Mouse (Mus musculus): ENCODE measurements at regions not wholly inside any gene's neighbourhood (a gene's known extent, or its start where the extent isn't known, plus 50 kb on each side); places are given as distances from the start of the nearest gene placed in this dataset.
A peak's percentile ranks its signal among the peaks of the same experiment; 100 is the strongest.

GRCm38 (mm10) chr14:104038628-104039325 is 194.6 kb upstream of the Ednrb start:
- Histone ChIP-seq H3K9ac (no peak overlapping the region), H3K4me1 (no peaks in the 10 kb centered on the region), H3K9me3 (no peaks in the 10 kb centered on the region), H3K27ac (no peak overlapping the region), H3K36me3 (no peaks in the 10 kb centered on the region), H3K4me3 (no peak overlapping the region), H3K27me3 (0 out of 2 replicates have a peak, but pooled peaks cover 3% of the 10 kb centered on the region), H3K4me2 (peak overlapping the region; percentile 32; the same call in 1 of the 2 replicates)
- WGBS: 7% methylated on average over 13 of the region's 13 CpGs
- ATAC-seq (ENCODE audit: borderline replicate concordance, extremely low read depth, low FRiP score, low TSS enrichment): peak; percentile 79

DNA sequence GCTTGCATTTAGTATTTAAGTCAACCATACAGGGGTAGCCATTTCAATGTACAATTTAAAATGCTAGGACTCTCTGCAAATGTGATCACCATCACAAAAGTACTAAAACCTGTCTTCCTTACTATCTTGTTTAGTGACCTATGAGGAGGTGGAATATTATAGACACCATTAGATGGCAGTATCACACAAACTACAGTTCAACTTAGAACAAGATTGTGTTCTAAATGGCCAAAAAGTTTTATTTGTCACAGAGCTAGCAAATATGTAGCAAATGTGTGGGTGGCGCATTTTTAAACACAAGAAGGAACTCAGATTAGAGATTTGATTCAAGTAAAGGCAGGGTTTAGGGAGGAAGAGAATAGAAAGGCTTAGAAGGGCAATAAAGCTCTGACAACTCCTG is 189.4 kb upstream of the Ednrb start:
- Histone ChIP-seq H3K4me2 (no peak overlapping the region), H3K4me1 (no peaks in the 10 kb centered on the region), H3K27me3 (0 out of 2 replicates have a peak, but pooled peaks cover 3% of the 10 kb centered on the region), H3K27ac (no peak overlapping the region), H3K9ac (no peak overlapping the region), H3K36me3 (no peaks in the 10 kb centered on the region), H3K4me3 (no peak overlapping the region), H3K9me3 (no peaks in the 10 kb centered on the region)
- ATAC-seq (ENCODE audit: borderline replicate concordance, extremely low read depth, low FRiP score, low TSS enrichment): no peak
- 29% methylated on average over 1 of the region's 1 CpGs for WGBS

GRCm38 (mm10) chr14:104030784-104031470 is 186.7 kb upstream of the Ednrb start:
- ATAC-seq (ENCODE audit: borderline replicate concordance, extremely low read depth, low FRiP score, low TSS enrichment): no peak
- H3K9ac ChIP-seq: no peak overlapping the region
- H3K4me1 ChIP-seq: peaks cover 8% of the 10 kb centered on the region; the same call in 1 of the 2 replicates
- H3K4me2 ChIP-seq: no peak overlapping the region
- no peak overlapping the region for H3K27ac ChIP-seq
- 42% methylated on average over 11 of the region's 11 CpGs for WGBS
- no peak overlapping the region for H3K4me3 ChIP-seq
- no peaks in the 10 kb centered on the region for H3K9me3 ChIP-seq
- no peaks in the 10 kb centered on the region for H3K36me3 ChIP-seq
- H3K27me3 ChIP-seq: no peaks in the 10 kb centered on the region

DNA sequence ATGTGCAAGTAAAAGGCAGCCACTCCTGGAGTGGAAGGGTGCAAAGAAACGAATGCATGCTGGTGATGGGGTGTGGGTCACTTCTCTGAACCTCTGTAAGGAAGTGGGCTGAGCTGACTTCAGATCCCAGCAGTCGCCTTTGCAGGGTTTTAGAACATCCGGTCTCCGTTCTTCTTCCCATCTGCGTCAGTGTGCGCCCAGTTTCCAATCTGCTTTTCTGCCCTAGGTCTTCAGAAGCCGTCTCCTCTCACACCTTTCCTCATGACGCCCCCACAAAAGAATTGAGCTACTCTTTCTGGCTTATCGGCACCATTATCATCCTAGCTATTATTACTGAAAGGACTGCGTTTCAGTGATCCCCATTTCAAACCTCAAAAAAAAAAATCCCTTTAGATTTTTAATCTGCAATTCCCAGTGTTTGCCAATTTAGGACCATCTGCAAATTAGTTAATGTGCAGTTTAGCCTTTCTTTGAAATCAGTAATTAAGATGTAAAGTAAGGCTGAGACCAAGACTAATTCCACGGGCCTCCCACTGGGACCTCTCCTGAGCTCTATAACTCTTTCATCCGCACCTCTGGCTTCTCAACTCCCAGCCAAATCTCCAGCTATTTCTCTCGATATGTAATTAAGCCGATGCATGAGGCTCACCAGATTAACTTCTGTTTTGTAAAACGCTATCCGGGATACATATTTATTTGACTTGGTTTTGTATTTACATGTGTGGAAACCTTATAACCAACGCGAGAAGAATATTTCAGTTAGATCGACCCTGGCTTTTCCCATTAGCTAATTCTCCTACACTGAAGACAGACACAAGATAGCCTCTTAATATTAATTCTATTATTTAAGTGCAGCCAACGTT is 185.7 kb upstream of the Ednrb start:
- no peak overlapping the region for H3K9ac ChIP-seq
- 59% methylated on average over 20 of the region's 20 CpGs for WGBS

DNA sequence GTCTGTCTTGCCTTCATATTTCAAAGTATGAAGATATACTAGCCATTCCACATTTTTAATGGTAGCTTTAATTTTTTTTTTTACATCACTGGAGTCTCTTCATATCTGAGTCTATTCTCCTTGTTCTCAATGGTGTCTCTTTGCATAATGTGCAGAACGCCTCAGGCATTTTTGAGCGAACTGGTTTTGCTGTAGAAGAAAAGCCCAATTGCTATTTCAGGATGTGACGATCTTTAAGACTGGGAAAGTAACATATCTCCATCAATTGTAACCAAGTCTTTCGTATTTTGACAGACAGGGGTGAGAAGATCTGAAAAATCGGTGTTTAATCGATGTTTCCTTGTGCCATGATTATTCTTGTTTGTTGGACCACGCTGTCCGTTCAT is 183.7 kb upstream of the Ednrb start:
- no peak overlapping the region for H3K4me3 ChIP-seq
- 91% methylated on average over 8 of the region's 8 CpGs for whole genome bisulfite sequencing
- H3K27ac ChIP-seq: no peak overlapping the region
- H3K36me3 ChIP-seq: no peaks in the 10 kb centered on the region
- no peak for ATAC-seq (ENCODE audit: borderline replicate concordance, extremely low read depth, low FRiP score, low TSS enrichment)
- no peak overlapping the region for H3K4me2 ChIP-seq
- no peaks in the 10 kb centered on the region for H3K27me3 ChIP-seq
- no peak overlapping the region for H3K9ac ChIP-seq
- H3K9me3 ChIP-seq: no peaks in the 10 kb centered on the region
- peaks cover 8% of the 10 kb centered on the region; the same call in 1 of the 2 replicates for H3K4me1 ChIP-seq

More for the DNA sequence above, 185.7 kb upstream of the Ednrb start:
- no peak for ATAC-seq (ENCODE audit: borderline replicate concordance, extremely low read depth, low FRiP score, low TSS enrichment)
- Histone ChIP-seq H3K27ac (no peak overlapping the region), H3K4me2 (no peak overlapping the region), H3K36me3 (no peaks in the 10 kb centered on the region), H3K27me3 (no peaks in the 10 kb centered on the region), H3K4me3 (no peak overlapping the region), H3K4me1 (peaks cover 8% of the 10 kb centered on the region; the same call in 1 of the 2 replicates), H3K9me3 (no peaks in the 10 kb centered on the region)

DNA sequence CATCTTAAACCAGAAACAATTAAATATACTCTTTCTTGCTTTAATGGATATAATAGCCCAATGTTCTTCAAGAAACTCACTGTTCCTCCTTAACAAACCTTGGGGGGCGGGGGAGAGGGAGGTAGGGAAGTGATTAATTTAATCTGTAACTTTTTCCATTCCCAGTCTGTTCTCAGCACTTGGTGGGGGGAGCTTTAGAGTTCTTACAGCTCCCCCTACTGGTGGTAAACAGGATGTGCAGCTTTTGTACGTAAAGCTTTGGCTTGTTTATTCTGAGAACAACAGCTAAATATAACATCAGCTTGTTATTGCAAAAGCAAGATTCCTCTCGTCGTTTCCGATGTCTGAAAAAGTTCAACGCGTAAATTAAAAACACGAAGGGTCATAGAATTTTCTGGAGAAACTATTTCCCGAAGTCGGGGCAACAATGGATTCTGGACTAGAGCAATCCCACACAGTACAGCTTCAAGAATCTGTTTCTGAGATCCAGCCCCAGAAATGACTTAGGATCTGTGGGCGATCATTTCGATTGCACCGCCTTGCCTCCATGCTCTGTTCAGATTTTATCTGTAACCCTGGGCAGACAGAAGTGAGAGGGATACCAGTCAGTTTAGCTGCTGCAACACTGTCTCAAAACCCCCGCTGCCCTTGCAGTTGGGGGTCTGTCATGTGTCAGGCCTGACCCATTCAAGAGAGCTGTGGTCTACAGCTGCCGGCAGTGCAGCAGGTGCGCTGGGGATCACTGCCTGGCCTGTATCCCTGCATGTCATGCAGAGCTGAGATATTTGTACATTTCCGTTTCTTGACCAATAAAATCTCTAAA is 183.1 kb upstream of the Ednrb start:
- Histone ChIP-seq H3K27ac (no peak overlapping the region), H3K27me3 (no peaks in the 10 kb centered on the region), H3K9ac (no peak overlapping the region), H3K36me3 (no peaks in the 10 kb centered on the region), H3K9me3 (no peaks in the 10 kb centered on the region), H3K4me1 (peaks cover 8% of the 10 kb centered on the region; the same call in 1 of the 2 replicates), H3K4me3 (no peak overlapping the region), H3K4me2 (peak overlapping the region; percentile 14; the same call in 1 of the 2 replicates)
- ATAC-seq (ENCODE audit: borderline replicate concordance, extremely low read depth, low FRiP score, low TSS enrichment): peak; percentile 83
- 25% methylated on average over 17 of the region's 17 CpGs for WGBS

DNA sequence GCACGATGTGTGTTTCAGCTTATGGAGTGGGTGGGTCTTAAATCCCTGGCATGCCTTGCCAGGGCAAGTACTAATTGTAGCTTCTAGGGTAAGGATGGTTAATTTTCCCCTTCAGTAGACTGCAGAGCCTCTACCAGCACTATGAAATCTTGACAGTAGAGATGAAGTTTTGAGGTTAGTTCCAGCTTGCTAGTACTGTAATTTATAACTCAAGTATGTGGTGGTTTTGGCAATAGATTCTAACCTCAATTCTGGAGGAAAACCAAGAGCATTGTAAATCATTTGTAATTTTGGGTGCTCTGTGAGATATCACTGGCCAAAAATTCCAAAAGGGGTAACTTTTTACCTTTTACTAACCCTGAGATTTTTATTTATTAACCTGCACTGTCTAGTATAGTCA is 164.3 kb upstream of the Ednrb start:
- Histone ChIP-seq H3K4me2 (no peak overlapping the region), H3K36me3 (no peaks in the 10 kb centered on the region), H3K4me3 (no peak overlapping the region), H3K9ac (no peak overlapping the region), H3K4me1 (0 out of 2 replicates have a peak, but pooled peaks cover 9% of the 10 kb centered on the region), H3K9me3 (no peaks in the 10 kb centered on the region), H3K27ac (no peak overlapping the region), H3K27me3 (no peaks in the 10 kb centered on the region)
- no peak for ATAC-seq (ENCODE audit: borderline replicate concordance, extremely low read depth, low FRiP score, low TSS enrichment)
- WGBS: 71% methylated on average over 1 of the region's 1 CpGs

DNA sequence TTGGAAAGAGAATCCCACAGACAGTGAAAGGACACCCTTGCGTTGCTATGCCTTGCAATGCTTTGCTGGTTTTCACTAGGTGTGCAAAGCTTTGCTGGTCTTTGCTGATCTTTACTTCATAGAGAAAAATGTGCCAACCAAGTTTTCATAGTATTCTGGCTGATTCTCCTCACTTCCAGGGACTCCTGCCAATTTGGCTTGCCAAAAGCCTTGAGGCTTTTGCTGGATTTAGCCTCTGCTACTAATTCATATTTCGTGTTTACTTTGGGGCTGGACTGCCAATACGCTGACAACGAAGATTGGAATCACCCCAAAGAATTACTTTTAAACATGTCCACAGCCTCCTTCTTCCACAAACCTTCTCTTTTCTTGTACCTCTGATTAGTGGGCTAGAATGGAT is 162.2 kb upstream of the Ednrb start:
- Histone ChIP-seq H3K4me1 (0 out of 2 replicates have a peak, but pooled peaks cover 9% of the 10 kb centered on the region), H3K9me3 (no peaks in the 10 kb centered on the region), H3K9ac (no peak overlapping the region), H3K4me2 (no peak overlapping the region), H3K36me3 (no peaks in the 10 kb centered on the region), H3K4me3 (no peak overlapping the region), H3K27ac (no peak overlapping the region), H3K27me3 (no peaks in the 10 kb centered on the region)
- peak; percentile 49; the same call in 1 of the 2 replicates for ATAC-seq (ENCODE audit: borderline replicate concordance, extremely low read depth, low FRiP score, low TSS enrichment)
- WGBS: 54% methylated on average over 4 of the region's 4 CpGs

DNA sequence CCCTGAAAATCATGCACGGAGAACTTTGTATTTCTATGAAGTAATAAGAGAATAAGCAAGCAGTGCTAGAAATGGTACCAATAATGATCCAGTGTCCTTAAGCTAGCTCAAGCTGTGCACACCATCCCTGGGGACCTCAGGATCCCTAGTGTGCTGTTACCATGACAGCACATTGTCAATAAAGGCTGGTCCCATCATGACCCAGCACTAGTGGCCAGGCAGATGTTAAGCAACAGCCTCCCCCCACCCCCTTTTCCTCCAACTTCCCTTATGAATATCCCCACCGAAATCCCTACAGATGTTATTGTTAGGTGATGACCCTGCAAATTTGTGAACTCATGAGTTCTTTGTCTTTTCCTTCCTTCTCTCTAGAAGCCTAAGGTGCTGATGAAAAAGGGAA is 160.9 kb upstream of the Ednrb start:
- Histone ChIP-seq H3K9ac (no peak overlapping the region), H3K4me1 (0 out of 2 replicates have a peak, but pooled peaks cover 9% of the 10 kb centered on the region), H3K9me3 (no peaks in the 10 kb centered on the region), H3K27me3 (no peaks in the 10 kb centered on the region), H3K36me3 (no peaks in the 10 kb centered on the region), H3K27ac (no peak overlapping the region), H3K4me3 (no peak overlapping the region), H3K4me2 (no peak overlapping the region)
- 70% methylated on average over 2 of the region's 2 CpGs for WGBS
- no peak for ATAC-seq (ENCODE audit: borderline replicate concordance, extremely low read depth, low FRiP score, low TSS enrichment)

GRCm38 (mm10) chr14:104002421-104002820 is 158.2 kb upstream of the Ednrb start:
- 38% methylated on average over 1 of the region's 1 CpGs for WGBS
- no peak for ATAC-seq (ENCODE audit: borderline replicate concordance, extremely low read depth, low FRiP score, low TSS enrichment)
- Histone ChIP-seq H3K36me3 (no peaks in the 10 kb centered on the region), H3K4me3 (no peak overlapping the region), H3K4me2 (no peak overlapping the region), H3K27ac (no peak overlapping the region), H3K9me3 (no peaks in the 10 kb centered on the region), H3K9ac (no peak overlapping the region), H3K4me1 (0 out of 2 replicates have a peak, but pooled peaks cover 6% of the 10 kb centered on the region), H3K27me3 (no peaks in the 10 kb centered on the region)

GRCm38 (mm10) chr14:103990418-103990817 is 146.2 kb upstream of the Ednrb start:
- Histone ChIP-seq H3K9ac (no peak overlapping the region), H3K36me3 (no peaks in the 10 kb centered on the region), H3K4me2 (no peak overlapping the region), H3K4me1 (no peaks in the 10 kb centered on the region), H3K27ac (no peak overlapping the region), H3K9me3 (no peaks in the 10 kb centered on the region), H3K27me3 (no peaks in the 10 kb centered on the region), H3K4me3 (no peak overlapping the region)
- 65% methylated on average over 3 of the region's 3 CpGs for WGBS
- no peak for ATAC-seq (ENCODE audit: borderline replicate concordance, extremely low read depth, low FRiP score, low TSS enrichment)

Data from lung, embryonic 15.5 days (tissue).